Mouse (Mus musculus): ENCODE results near the gene Nsmce1. TPM values are rescaled to one million over a fixed set of nuclear protein-coding genes. Genes with fewer than 3 reads are reported as not detected.

Gene Nsmce1
- polyA plus RNA-seq, 1 experiment from 2014 or later = 110 TPM

DNA sequence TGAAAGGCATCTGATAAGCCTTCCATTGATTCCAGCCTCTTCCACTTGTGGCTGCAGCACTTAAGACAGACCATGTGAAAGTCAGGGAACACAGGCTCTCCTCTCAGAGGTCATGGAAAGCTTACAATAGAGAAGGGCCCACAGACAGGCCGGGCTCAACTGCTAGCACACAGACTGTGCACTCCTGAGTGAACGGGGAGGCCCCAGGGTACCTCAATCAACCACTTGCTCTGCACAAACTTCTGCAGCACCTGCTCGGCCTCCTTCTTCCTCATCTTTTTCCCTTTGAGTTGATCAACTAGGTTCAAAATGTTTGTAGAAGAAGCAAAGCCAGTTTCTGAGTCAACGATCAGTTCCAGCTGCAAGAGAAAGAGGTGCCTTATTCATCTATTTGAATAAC lies 20.5 kb downstream of the Nsmce1 start:
- Histone ChIP-seq H3K27ac (replicated peaks) (no peak overlapping the region), H3K36me3 (peaks cover 49% of the 10 kb centered on the region), H3K4me2 (replicated peaks) (no peak overlapping the region), H3K27me3 (no peaks in the 10 kb centered on the region), H3K4me1 (peaks cover 28% of the 10 kb centered on the region), H3K4me3 (replicated peaks) (no peak overlapping the region), H3K9ac (no peak overlapping the region), H3K9me3 (replicated peaks) (no peaks in the 10 kb centered on the region)
- 90% methylated on average over 4 of the region's 4 CpGs for WGBS
- no peak for ATAC-seq (ENCODE audit: insufficient number of reproducible peaks, low FRiP score, low TSS enrichment, low read depth)

- no peak overlapping the region for H3K9ac ChIP-seq
- peaks cover 18% of the 10 kb centered on the region for H3K4me1 ChIP-seq
- H3K4me2 ChIP-seq (replicated peaks) = no peak overlapping the region
- 30% methylated on average over 5 of the region's 5 CpGs for WGBS
- ATAC-seq (ENCODE audit: insufficient number of reproducible peaks, low FRiP score, low TSS enrichment, low read depth) = no peak
- H3K4me3 ChIP-seq (replicated peaks) = no peak overlapping the region
- no peak overlapping the region for H3K27ac ChIP-seq (replicated peaks)
- no peaks in the 10 kb centered on the region for H3K9me3 ChIP-seq (replicated peaks)
- H3K36me3 ChIP-seq = peaks cover 59% of the 10 kb centered on the region
- H3K27me3 ChIP-seq = no peaks in the 10 kb centered on the region
Observed at GRCm38 (mm10) chr7:125469937-125470336, 21.5 kb downstream of the Nsmce1 start.

DNA sequence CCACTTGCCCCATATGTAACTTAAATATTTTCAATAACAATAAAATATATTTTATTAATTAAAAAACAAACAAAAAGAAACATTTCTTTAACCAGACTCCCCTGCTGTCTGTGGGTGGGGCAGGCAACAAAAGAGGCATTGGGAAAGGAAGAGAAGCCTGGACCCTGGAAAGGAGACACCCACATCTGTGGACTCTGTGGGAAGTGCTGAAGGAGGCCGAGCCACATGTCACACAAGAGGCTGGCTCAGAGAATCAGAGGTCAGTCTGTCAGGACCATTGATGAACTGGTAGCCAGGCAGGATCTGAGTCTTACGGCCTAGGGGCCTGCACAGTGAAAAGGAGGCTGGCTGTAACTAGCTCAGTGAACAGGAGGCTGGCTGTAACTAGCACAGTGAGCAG lies 29.2 kb downstream of the Nsmce1 start:
- no peaks in the 10 kb centered on the region for H3K4me1 ChIP-seq
- 52% methylated on average over 2 of the region's 2 CpGs for WGBS
- H3K4me3 ChIP-seq (replicated peaks) = no peak overlapping the region
- no peak overlapping the region for H3K4me2 ChIP-seq (replicated peaks)
- no peak for ATAC-seq (ENCODE audit: insufficient number of reproducible peaks, low FRiP score, low TSS enrichment, low read depth)
- no peak overlapping the region for H3K27ac ChIP-seq (replicated peaks)
- H3K9me3 ChIP-seq (replicated peaks) = no peaks in the 10 kb centered on the region
- H3K27me3 ChIP-seq = no peaks in the 10 kb centered on the region
- no peak overlapping the region for H3K9ac ChIP-seq
- peaks cover 34% of the 10 kb centered on the region for H3K36me3 ChIP-seq

DNA sequence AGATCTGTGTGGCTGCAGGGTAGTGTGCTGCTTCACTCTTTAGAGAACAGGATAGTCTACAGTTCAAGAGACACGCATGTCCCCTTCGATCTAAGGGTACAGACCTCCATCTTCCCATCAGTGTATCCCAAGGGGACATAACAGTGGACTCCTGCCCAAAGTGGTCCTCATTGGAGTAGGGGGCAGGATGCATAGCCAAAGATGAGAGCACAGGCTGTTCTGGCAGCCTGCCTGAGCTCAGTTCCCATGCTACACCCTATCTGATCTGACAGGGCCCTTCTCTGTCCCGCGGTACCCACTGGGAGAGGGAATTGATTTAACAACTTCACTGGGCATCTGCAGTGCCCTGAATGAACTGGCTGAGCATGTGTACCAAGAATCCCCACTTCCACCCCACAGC lies 37.7 kb downstream of the Nsmce1 start:
- Histone ChIP-seq H3K36me3 (peaks cover 15% of the 10 kb centered on the region), H3K4me1 (no peaks in the 10 kb centered on the region), H3K9me3 (replicated peaks) (no peaks in the 10 kb centered on the region), H3K27ac (replicated peaks) (no peak overlapping the region), H3K27me3 (no peaks in the 10 kb centered on the region), H3K9ac (no peak overlapping the region), H3K4me3 (replicated peaks) (no peak overlapping the region), H3K4me2 (replicated peaks) (no peak overlapping the region)
- WGBS = 92% methylated on average over 4 of the region's 4 CpGs
- ATAC-seq (ENCODE audit: insufficient number of reproducible peaks, low FRiP score, low TSS enrichment, low read depth) = no peak

DNA sequence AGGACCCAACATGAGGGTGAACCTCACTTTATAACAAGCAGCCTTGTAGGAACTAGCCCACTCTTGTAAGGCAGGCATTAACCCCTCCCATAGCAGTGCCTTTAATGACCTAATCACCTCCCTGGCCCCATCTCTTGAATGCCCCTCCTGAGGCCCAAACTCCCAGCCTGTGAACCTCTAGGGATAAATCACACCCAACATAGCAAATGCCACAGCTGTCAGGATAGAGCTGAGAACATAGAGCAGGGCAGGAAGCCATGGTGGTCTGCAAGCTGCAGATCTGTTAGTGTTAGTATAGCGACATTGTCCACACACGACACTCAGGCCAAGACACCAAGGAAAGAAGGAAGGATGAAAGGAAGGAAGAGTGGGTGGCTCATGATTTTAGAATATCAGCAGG lies 40.3 kb downstream of the Nsmce1 start:
- no peak for ATAC-seq (ENCODE audit: insufficient number of reproducible peaks, low FRiP score, low TSS enrichment, low read depth)
- H3K27me3 ChIP-seq = no peaks in the 10 kb centered on the region
- H3K36me3 ChIP-seq = peaks cover 9% of the 10 kb centered on the region
- no peaks in the 10 kb centered on the region for H3K9me3 ChIP-seq (replicated peaks)
- H3K9ac ChIP-seq = no peak overlapping the region
- H3K4me2 ChIP-seq (replicated peaks) = no peak overlapping the region
- H3K4me1 ChIP-seq = no peaks in the 10 kb centered on the region
- no peak overlapping the region for H3K4me3 ChIP-seq (replicated peaks)
- 0 out of 2 replicates have a peak overlapping the region, but pooled peaks have one; percentile 58 for H3K27ac ChIP-seq (replicated peaks)
- WGBS = 74% methylated on average over 2 of the region's 2 CpGs

GRCm38 (mm10) chr7:125450678-125451077 lies 40.7 kb downstream of the Nsmce1 start:
- H3K9ac ChIP-seq = no peak overlapping the region
- H3K9me3 ChIP-seq (replicated peaks) = no peaks in the 10 kb centered on the region
- H3K36me3 ChIP-seq = peaks cover 9% of the 10 kb centered on the region
- H3K27me3 ChIP-seq = no peaks in the 10 kb centered on the region
- WGBS = 65% methylated on average over 1 of the region's 1 CpGs
- ATAC-seq (ENCODE audit: insufficient number of reproducible peaks, low FRiP score, low TSS enrichment, low read depth) = no peak; the same call in 1 of the 2 replicates
- peaks cover under 1% of the 10 kb centered on the region for H3K4me1 ChIP-seq
- H3K4me2 ChIP-seq (replicated peaks) = no peak overlapping the region
- no peak overlapping the region for H3K4me3 ChIP-seq (replicated peaks)
- 0 out of 2 replicates have a peak overlapping the region, but pooled peaks have one; percentile 58 for H3K27ac ChIP-seq (replicated peaks)

DNA sequence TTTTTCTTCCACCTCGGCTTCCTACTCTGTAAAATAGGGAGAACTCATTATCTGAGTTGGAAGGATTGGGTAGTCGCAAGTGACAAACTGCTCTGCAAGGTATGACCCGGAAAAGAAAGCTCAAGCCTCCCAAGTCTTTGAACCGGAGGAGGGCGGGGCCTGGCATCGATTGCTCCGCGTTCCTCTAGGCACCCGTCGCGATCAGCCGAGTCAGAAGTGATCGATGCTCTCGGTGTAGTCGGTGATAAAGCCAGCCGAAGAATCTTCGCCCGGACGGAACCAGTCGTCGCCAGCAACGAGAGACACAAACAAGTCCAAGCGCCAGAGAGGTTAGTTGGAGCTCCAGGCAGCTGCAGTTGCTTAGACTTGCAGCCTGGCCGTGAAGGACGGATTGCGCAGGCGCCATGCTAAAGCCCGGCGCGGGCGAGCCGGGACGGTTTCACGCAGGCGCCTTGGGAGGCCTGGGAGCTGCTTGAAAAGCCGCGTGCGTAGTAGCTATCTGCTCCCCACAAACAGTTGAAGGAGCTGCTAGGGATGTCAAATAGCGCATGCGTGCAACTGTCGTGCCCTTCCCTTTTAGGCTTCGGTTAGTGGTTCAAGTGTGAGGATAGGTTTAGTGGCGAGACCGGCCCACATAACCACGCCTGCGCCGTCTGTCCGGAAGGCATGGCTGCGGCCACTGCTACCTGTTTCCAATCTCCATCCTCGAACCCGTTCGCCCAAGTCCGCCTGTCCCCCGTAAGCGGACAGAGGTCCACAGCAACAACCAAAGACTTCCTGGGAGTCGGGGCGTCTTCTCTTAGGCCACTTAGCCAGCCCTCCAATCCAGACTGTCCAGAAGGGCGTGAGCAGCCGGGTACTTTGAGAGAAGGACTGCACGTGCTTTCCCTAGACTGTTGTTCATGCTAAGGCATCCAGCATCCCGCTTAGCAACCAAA lies 46.7 kb downstream of the Nsmce1 start, which contains the start of gene Kdm8:
Gene Kdm8 (plus strand): TSS at position 213 of the 938 bp plus-strand sequence.
- Histone ChIP-seq H3K36me3 (peaks cover 4% of the 10 kb centered on the region; the same call in 1 of the 2 replicates), H3K4me1 (peaks cover 15% of the 10 kb centered on the region), H3K9ac (peak within 1 kb of the TSS; percentile 77), H3K4me3 (replicated peaks) (peak within 1 kb of the TSS; percentile 75), H3K27me3 (no peaks in the 10 kb centered on the region), H3K27ac (replicated peaks) (peak within 1 kb of the TSS; percentile 99), H3K9me3 (replicated peaks) (no peaks in the 10 kb centered on the region), H3K4me2 (replicated peaks) (peak within 1 kb of the TSS; percentile 82)
- 1% methylated on average over 61 of the region's 61 CpGs for WGBS
- peak; percentile 96 for ATAC-seq (ENCODE audit: insufficient number of reproducible peaks, low FRiP score, low TSS enrichment, low read depth)

DNA sequence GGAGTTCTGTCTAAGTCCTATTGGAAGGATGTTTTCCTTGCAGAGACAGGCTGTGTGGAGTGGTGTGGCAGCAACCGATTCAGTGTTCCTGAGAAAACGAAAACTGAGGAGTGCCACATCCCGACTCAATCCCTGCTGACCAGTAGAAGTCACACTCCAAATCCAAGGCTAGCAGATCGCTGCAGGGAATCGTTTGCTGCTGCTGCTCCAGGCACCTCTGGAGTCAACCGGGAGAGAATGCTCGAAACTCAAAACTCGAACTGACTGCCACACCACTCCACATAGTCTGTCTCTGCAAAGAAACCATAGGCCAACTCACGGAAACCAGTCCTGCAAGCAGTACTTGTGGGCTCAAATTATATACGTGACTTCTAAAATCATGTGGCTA lies 47.3 kb downstream of the Nsmce1 start:
- WGBS = 23% methylated on average over 10 of the region's 10 CpGs

DNA sequence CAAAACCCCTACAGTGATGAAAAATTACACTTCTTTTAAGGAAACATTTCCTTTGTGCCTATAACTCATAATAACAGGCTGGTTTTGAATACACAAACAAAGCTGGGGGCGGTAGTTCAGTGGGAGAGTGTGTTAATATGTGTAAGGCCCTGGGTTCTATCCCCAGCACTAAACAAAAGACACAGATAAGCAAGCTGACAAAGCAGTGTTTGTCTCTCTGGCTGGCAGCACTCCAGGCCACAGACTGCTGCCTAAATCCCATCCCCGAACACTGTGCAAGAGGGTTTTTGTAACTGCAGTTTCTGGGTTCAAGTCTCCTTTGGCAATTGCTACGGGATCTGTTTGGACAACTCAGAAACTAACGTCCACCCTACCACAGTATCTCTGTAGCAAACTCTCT lies 49.1 kb downstream of the Nsmce1 start:
- Histone ChIP-seq H3K4me1 (peaks cover 15% of the 10 kb centered on the region), H3K9ac (no peak overlapping the region), H3K4me2 (replicated peaks) (no peak overlapping the region), H3K4me3 (replicated peaks) (no peak overlapping the region), H3K27me3 (no peaks in the 10 kb centered on the region), H3K36me3 (peaks cover 4% of the 10 kb centered on the region; the same call in 1 of the 2 replicates), H3K9me3 (replicated peaks) (no peaks in the 10 kb centered on the region), H3K27ac (replicated peaks) (no peak overlapping the region)
- 70% methylated on average over 4 of the region's 4 CpGs for WGBS
- ATAC-seq (ENCODE audit: insufficient number of reproducible peaks, low FRiP score, low TSS enrichment, low read depth) = no peak

More for the DNA sequence above, 47.3 kb downstream of the Nsmce1 start:
- Histone ChIP-seq H3K4me3 (replicated peaks) (peak overlapping the region; percentile 75), H3K9ac (peak overlapping the region; percentile 77), H3K4me2 (replicated peaks) (peak overlapping the region; percentile 82), H3K27ac (replicated peaks) (peak overlapping the region; percentile 99), H3K36me3 (peaks cover 4% of the 10 kb centered on the region; the same call in 1 of the 2 replicates), H3K9me3 (replicated peaks) (no peaks in the 10 kb centered on the region), H3K4me1 (peaks cover 15% of the 10 kb centered on the region), H3K27me3 (no peaks in the 10 kb centered on the region)
- no peak for ATAC-seq (ENCODE audit: insufficient number of reproducible peaks, low FRiP score, low TSS enrichment, low read depth)

- no peak overlapping the region for H3K27ac ChIP-seq (replicated peaks)
- no peak for ATAC-seq (ENCODE audit: insufficient number of reproducible peaks, low FRiP score, low TSS enrichment, low read depth)
- WGBS = 31% methylated on average over 8 of the region's 8 CpGs
Observed at GRCm38 (mm10) chr7:125434666-125435290, 56.6 kb downstream of the Nsmce1 start.

GRCm38 (mm10) chr7:125433874-125434273 lies 57.5 kb downstream of the Nsmce1 start:
- Histone ChIP-seq H3K36me3 (no peaks in the 10 kb centered on the region), H3K4me3 (replicated peaks) (no peak overlapping the region), H3K27ac (replicated peaks) (no peak overlapping the region), H3K4me2 (replicated peaks) (no peak overlapping the region), H3K27me3 (no peaks in the 10 kb centered on the region), H3K4me1 (0 out of 2 replicates have a peak, but pooled peaks cover 5% of the 10 kb centered on the region), H3K9me3 (replicated peaks) (no peaks in the 10 kb centered on the region), H3K9ac (no peak overlapping the region)
- 84% methylated on average over 3 of the region's 3 CpGs for WGBS
- no peak for ATAC-seq (ENCODE audit: insufficient number of reproducible peaks, low FRiP score, low TSS enrichment, low read depth)

More at GRCm38 (mm10) chr7:125434666-125435290, 56.6 kb downstream of the Nsmce1 start:
- H3K27me3 ChIP-seq = no peaks in the 10 kb centered on the region
- no peaks in the 10 kb centered on the region for H3K9me3 ChIP-seq (replicated peaks)
- H3K4me1 ChIP-seq = 0 out of 2 replicates have a peak, but pooled peaks cover 5% of the 10 kb centered on the region
- no peaks in the 10 kb centered on the region for H3K36me3 ChIP-seq
- no peak overlapping the region for H3K9ac ChIP-seq
- H3K4me2 ChIP-seq (replicated peaks) = no peak overlapping the region
- no peak overlapping the region for H3K4me3 ChIP-seq (replicated peaks)
